Mouse (Mus musculus): ENCODE results near the gene Pygb. TPM values are rescaled to one million over a fixed set of nuclear protein-coding genes. Genes with fewer than 3 reads are reported as not detected.

Gene Pygb
- polyA plus RNA-seq, 1 experiment from 2014 or later: 38.9 TPM

- Histone ChIP-seq H3K4me2 (ENCODE audit: low read depth, low read length) (no peak overlapping the region), H3K9me3 (replicated peaks; ENCODE audit: control insufficient read depth, low read length) (no peaks in the 10 kb centered on the region), H3K27me3 (ENCODE audit: control insufficient read depth, insufficient read depth, low read length) (no peaks in the 10 kb centered on the region), H3K4me3 (ENCODE audit: low read depth, low read length) (no peak overlapping the region), H3K27ac (replicated peaks; ENCODE audit: low read depth, low read length) (no peak overlapping the region), H3K9ac (replicated peaks; ENCODE audit: low read length) (no peak overlapping the region), H3K4me1 (ENCODE audit: control insufficient read depth, insufficient read depth, low read length) (no peaks in the 10 kb centered on the region), H3K36me3 (replicated peaks; ENCODE audit: control insufficient read depth, insufficient read depth, low read depth, low read length) (no peaks in the 10 kb centered on the region; the same call in 1 of the 2 replicates)
- DNase-seq (ENCODE audit: low spot score): no peak
- 91% methylated on average over 4 of the region's 4 CpGs for WGBS
- no peak for ATAC-seq (replicated peaks; ENCODE audit: insufficient number of reproducible peaks, low FRiP score, low TSS enrichment, low read depth)
Measured at GRCm38 (mm10) chr2:150835975-150836374, 49.4 kb downstream of the Pygb start.

GRCm38 (mm10) chr2:150836906-150837305 lies 50.4 kb downstream of the Pygb start:
- H3K9me3 ChIP-seq (replicated peaks; ENCODE audit: control insufficient read depth, low read length): no peaks in the 10 kb centered on the region
- ATAC-seq (replicated peaks; ENCODE audit: insufficient number of reproducible peaks, low FRiP score, low TSS enrichment, low read depth): no peak
- H3K36me3 ChIP-seq (replicated peaks; ENCODE audit: control insufficient read depth, insufficient read depth, low read depth, low read length): no peaks in the 10 kb centered on the region; the same call in 1 of the 2 replicates
- DNase-seq (ENCODE audit: low spot score): no peak
- no peaks in the 10 kb centered on the region for H3K4me1 ChIP-seq (ENCODE audit: control insufficient read depth, insufficient read depth, low read length)
- H3K27ac ChIP-seq (replicated peaks; ENCODE audit: low read depth, low read length): no peak overlapping the region
- H3K27me3 ChIP-seq (ENCODE audit: control insufficient read depth, insufficient read depth, low read length): no peaks in the 10 kb centered on the region
- no peak overlapping the region for H3K4me3 ChIP-seq (ENCODE audit: low read depth, low read length)
- H3K4me2 ChIP-seq (ENCODE audit: low read depth, low read length): no peak overlapping the region
- no peak overlapping the region for H3K9ac ChIP-seq (replicated peaks; ENCODE audit: low read length)
- WGBS: 78% methylated on average over 15 of the region's 15 CpGs

GRCm38 (mm10) chr2:150837781-150838180 lies 51.2 kb downstream of the Pygb start:
- Histone ChIP-seq H3K4me2 (ENCODE audit: low read depth, low read length) (no peak overlapping the region), H3K27ac (replicated peaks; ENCODE audit: low read depth, low read length) (no peak overlapping the region), H3K9me3 (replicated peaks; ENCODE audit: control insufficient read depth, low read length) (no peaks in the 10 kb centered on the region), H3K4me1 (ENCODE audit: control insufficient read depth, insufficient read depth, low read length) (no peaks in the 10 kb centered on the region), H3K9ac (replicated peaks; ENCODE audit: low read length) (no peak overlapping the region), H3K27me3 (ENCODE audit: control insufficient read depth, insufficient read depth, low read length) (no peaks in the 10 kb centered on the region), H3K4me3 (ENCODE audit: low read depth, low read length) (no peak overlapping the region), H3K36me3 (replicated peaks; ENCODE audit: control insufficient read depth, insufficient read depth, low read depth, low read length) (no peaks in the 10 kb centered on the region)
- ATAC-seq (replicated peaks; ENCODE audit: insufficient number of reproducible peaks, low FRiP score, low TSS enrichment, low read depth): no peak
- WGBS: 91% methylated on average over 3 of the region's 3 CpGs
- no peak for DNase-seq (ENCODE audit: low spot score)

- Histone ChIP-seq H3K27ac (replicated peaks; ENCODE audit: low read depth, low read length) (no peak overlapping the region), H3K9ac (replicated peaks; ENCODE audit: low read length) (no peak overlapping the region), H3K4me3 (ENCODE audit: low read depth, low read length) (no peak overlapping the region), H3K27me3 (ENCODE audit: control insufficient read depth, insufficient read depth, low read length) (no peaks in the 10 kb centered on the region), H3K9me3 (replicated peaks; ENCODE audit: control insufficient read depth, low read length) (no peaks in the 10 kb centered on the region), H3K4me2 (ENCODE audit: low read depth, low read length) (no peak overlapping the region), H3K36me3 (replicated peaks; ENCODE audit: control insufficient read depth, insufficient read depth, low read depth, low read length) (no peaks in the 10 kb centered on the region), H3K4me1 (ENCODE audit: control insufficient read depth, insufficient read depth, low read length) (no peaks in the 10 kb centered on the region)
- WGBS: 77% methylated on average over 12 of the region's 12 CpGs
- ATAC-seq (replicated peaks; ENCODE audit: insufficient number of reproducible peaks, low FRiP score, low TSS enrichment, low read depth) (no peak), DNase-seq (ENCODE audit: low spot score) (no peak)
Measured at GRCm38 (mm10) chr2:150839686-150840471, 53.3 kb downstream of the Pygb start.

GRCm38 (mm10) chr2:150841109-150841508 lies 54.6 kb downstream of the Pygb start:
- no peak overlapping the region for H3K27ac ChIP-seq (replicated peaks; ENCODE audit: low read depth, low read length)
- H3K36me3 ChIP-seq (replicated peaks; ENCODE audit: control insufficient read depth, insufficient read depth, low read depth, low read length): no peaks in the 10 kb centered on the region
- no peaks in the 10 kb centered on the region for H3K9me3 ChIP-seq (replicated peaks; ENCODE audit: control insufficient read depth, low read length)
- H3K4me3 ChIP-seq (ENCODE audit: low read depth, low read length): no peak overlapping the region
- no peaks in the 10 kb centered on the region for H3K27me3 ChIP-seq (ENCODE audit: control insufficient read depth, insufficient read depth, low read length)
- ATAC-seq (replicated peaks; ENCODE audit: insufficient number of reproducible peaks, low FRiP score, low TSS enrichment, low read depth): no peak
- H3K4me2 ChIP-seq (ENCODE audit: low read depth, low read length): no peak overlapping the region
- DNase-seq (ENCODE audit: low spot score): no peak
- WGBS: 73% methylated on average over 11 of the region's 11 CpGs
- no peak overlapping the region for H3K9ac ChIP-seq (replicated peaks; ENCODE audit: low read length)
- no peaks in the 10 kb centered on the region for H3K4me1 ChIP-seq (ENCODE audit: control insufficient read depth, insufficient read depth, low read length)

GRCm38 (mm10) chr2:150842049-150842461 lies 55.5 kb downstream of the Pygb start:
- DNase-seq (ENCODE audit: low spot score) (no peak), ATAC-seq (replicated peaks; ENCODE audit: insufficient number of reproducible peaks, low FRiP score, low TSS enrichment, low read depth) (no peak)
- no peaks in the 10 kb centered on the region for H3K9me3 ChIP-seq (replicated peaks; ENCODE audit: control insufficient read depth, low read length)
- H3K9ac ChIP-seq (replicated peaks; ENCODE audit: low read length): no peak overlapping the region
- WGBS: 87% methylated on average over 7 of the region's 7 CpGs
- no peaks in the 10 kb centered on the region for H3K36me3 ChIP-seq (replicated peaks; ENCODE audit: control insufficient read depth, insufficient read depth, low read depth, low read length)
- H3K4me3 ChIP-seq (ENCODE audit: low read depth, low read length): no peak overlapping the region
- no peaks in the 10 kb centered on the region for H3K4me1 ChIP-seq (ENCODE audit: control insufficient read depth, insufficient read depth, low read length)
- no peak overlapping the region for H3K4me2 ChIP-seq (ENCODE audit: low read depth, low read length)
- no peaks in the 10 kb centered on the region for H3K27me3 ChIP-seq (ENCODE audit: control insufficient read depth, insufficient read depth, low read length)
- no peak overlapping the region for H3K27ac ChIP-seq (replicated peaks; ENCODE audit: low read depth, low read length)

GRCm38 (mm10) chr2:150844798-150845197 lies 58.3 kb downstream of the Pygb start:
- no peak overlapping the region for H3K4me2 ChIP-seq (ENCODE audit: low read depth, low read length)
- no peak overlapping the region for H3K9ac ChIP-seq (replicated peaks; ENCODE audit: low read length)
- no peak for ATAC-seq (replicated peaks; ENCODE audit: insufficient number of reproducible peaks, low FRiP score, low TSS enrichment, low read depth)
- no peak overlapping the region for H3K4me3 ChIP-seq (ENCODE audit: low read depth, low read length)
- no peaks in the 10 kb centered on the region for H3K4me1 ChIP-seq (ENCODE audit: control insufficient read depth, insufficient read depth, low read length)
- H3K36me3 ChIP-seq (replicated peaks; ENCODE audit: control insufficient read depth, insufficient read depth, low read depth, low read length): no peaks in the 10 kb centered on the region
- DNase-seq (ENCODE audit: low spot score): no peak
- no peaks in the 10 kb centered on the region for H3K27me3 ChIP-seq (ENCODE audit: control insufficient read depth, insufficient read depth, low read length)
- WGBS: 72% methylated on average over 1 of the region's 1 CpGs
- no peaks in the 10 kb centered on the region for H3K9me3 ChIP-seq (replicated peaks; ENCODE audit: control insufficient read depth, low read length)
- H3K27ac ChIP-seq (replicated peaks; ENCODE audit: low read depth, low read length): no peak overlapping the region

GRCm38 (mm10) chr2:150847436-150847995 lies 61.0 kb downstream of the Pygb start:
- Histone ChIP-seq H3K4me2 (ENCODE audit: low read depth, low read length) (no peak overlapping the region), H3K36me3 (replicated peaks; ENCODE audit: control insufficient read depth, insufficient read depth, low read depth, low read length) (no peaks in the 10 kb centered on the region), H3K27ac (replicated peaks; ENCODE audit: low read depth, low read length) (no peak overlapping the region), H3K4me1 (ENCODE audit: control insufficient read depth, insufficient read depth, low read length) (no peaks in the 10 kb centered on the region), H3K9me3 (replicated peaks; ENCODE audit: control insufficient read depth, low read length) (no peaks in the 10 kb centered on the region), H3K9ac (replicated peaks; ENCODE audit: low read length) (no peak overlapping the region), H3K27me3 (ENCODE audit: control insufficient read depth, insufficient read depth, low read length) (no peaks in the 10 kb centered on the region), H3K4me3 (ENCODE audit: low read depth, low read length) (no peak overlapping the region)
- ATAC-seq (replicated peaks; ENCODE audit: insufficient number of reproducible peaks, low FRiP score, low TSS enrichment, low read depth) (no peak), DNase-seq (ENCODE audit: low spot score) (no peak)
- WGBS: 78% methylated on average over 8 of the region's 8 CpGs

All from embryonic facial prominence, embryonic 11.5 days (tissue).